Mouse (Mus musculus) embryo, embryonic 11.5 days (tissue): ENCODE data around the gene Timm8a2.

Experiments
- DNase-seq: peaks from one replicate; pipeline ENCODE4 v3.0.0-alpha.2; 2012; ENCODE audit warnings: low read depth, low spot score

The Timm8a2 gene

GRCm38 (mm10) chr14:122011768-122012167, 22.7 kb upstream of the Timm8a2 start:
- DNase-seq, result no peak

- no peak for DNase-seq
Measured at GRCm38 (mm10) chr14:122012193-122012592, 22.3 kb upstream of the Timm8a2 start.

- DNase-seq, result no peak
Measured at GRCm38 (mm10) chr14:122012814-122013213, 21.7 kb upstream of the Timm8a2 start.

GRCm38 (mm10) chr14:122013417-122013951, 21.0 kb upstream of the Timm8a2 start:
- DNase-seq, result no peak

GRCm38 (mm10) chr14:122017958-122018357, 16.5 kb upstream of the Timm8a2 start:
- DNase-seq, result no peak

GRCm38 (mm10) chr14:122019389-122019788, 15.1 kb upstream of the Timm8a2 start:
- DNase-seq, result no peak

GRCm38 (mm10) chr14:122020567-122020966, 13.9 kb upstream of the Timm8a2 start:
- no peak for DNase-seq

GRCm38 (mm10) chr14:122023054-122023453, 11.4 kb upstream of the Timm8a2 start:
- no peak for DNase-seq

GRCm38 (mm10) chr14:122023928-122024327, 10.5 kb upstream of the Timm8a2 start:
- no peak for DNase-seq

- no peak for DNase-seq
Measured at GRCm38 (mm10) chr14:122028926-122029745, 5.3 kb upstream of the Timm8a2 start.

- no peak for DNase-seq
Measured at GRCm38 (mm10) chr14:122029851-122030250, 4.6 kb upstream of the Timm8a2 start.

GRCm38 (mm10) chr14:122032045-122032444, 2.4 kb upstream of the Timm8a2 start:
- DNase-seq, result no peak

GRCm38 (mm10) chr14:122035181-122035580, 707 bp downstream of the Timm8a2 start:
- no peak for DNase-seq

- DNase-seq, result no peak
Measured at GRCm38 (mm10) chr14:122035860-122036259, 1.4 kb downstream of the Timm8a2 start.

- DNase-seq, result no peak
Measured at GRCm38 (mm10) chr14:122038874-122039647, 4.6 kb downstream of the Timm8a2 start.

GRCm38 (mm10) chr14:122041413-122041825, 6.9 kb downstream of the Timm8a2 start:
- no peak for DNase-seq

- no peak for DNase-seq
Measured at GRCm38 (mm10) chr14:122042142-122042694, 7.7 kb downstream of the Timm8a2 start.

- DNase-seq, result no peak
Measured at GRCm38 (mm10) chr14:122047784-122048183, 13.3 kb downstream of the Timm8a2 start.

- DNase-seq, result no peak
Measured at GRCm38 (mm10) chr14:122048816-122049215, 14.3 kb downstream of the Timm8a2 start.

GRCm38 (mm10) chr14:122052896-122053635, 18.6 kb downstream of the Timm8a2 start:
- no peak for DNase-seq

GRCm38 (mm10) chr14:122056871-122057270, 22.4 kb downstream of the Timm8a2 start:
- DNase-seq, result no peak
